Mouse (Mus musculus) left cerebral cortex, adult 2 months (tissue): ENCODE measurements around the gene Pbld1. TPM values are rescaled to one million over a fixed set of nuclear protein-coding genes. Genes with fewer than 3 reads are reported as not detected.
A peak's percentile ranks its signal among the peaks of the same experiment; 100 is the strongest.

ENCODE experiments used
- DNase-seq, 2 experiments: peaks; one replicate each; pipeline ENCODE4 v3.0.0; 2021 to 2022; ENCODE audit warnings: low spot score in 2 of 2, mixed read lengths in 1 of 2; ENCODE audit errors: extremely low spot score in 1 of 2
- H3K27ac ChIP-seq: fragments of 200-600 bp; 2 replicates; pipeline ENCODE4 v1.8.1; 2022
- H3K4me3 ChIP-seq: fragments of 200-600 bp; 2 replicates; pipeline ENCODE4 v1.8.1; 2022
- CTCF ChIP-seq: fragments of 200-600 bp; IDR thresholded peaks from 2 replicates; pipeline ENCODE4 v1.8.1; 2022; ENCODE audit warnings: antibody characterized with exemption, mild to moderate bottlenecking, moderate library complexity
- intact Hi-C: fragments of 180-260 bp; cut with DNase I; formaldehyde crosslinking; loops from one replicate; pipeline ENCODE4 v1.15.1; 2025
- total RNA-seq, 2 experiments: library from RNA; stranded (reverse); gene quantifications; 2 replicates each; pipeline ENCODE4 v1.2.3; 2021

Pbld1 gene
- total RNA-seq, 2 experiments from 2014 or later: 0.23 to 0.66 TPM

- DNase-seq: no peak
- H3K4me3 ChIP-seq: peak overlapping the region; percentile 85
- no peak for TF ChIP-seq CTCF
- intact Hi-C loops: loop anchor here (10.0 kb wide), 3 partner anchors 90 to 360 kb away; partner anchors contain the start of genes Dnajc12, Herc4 and Sirt1
- peak overlapping the region; percentile 100 for H3K27ac ChIP-seq
Observed at GRCm38 (mm10) chr10:63025016-63025415, 34.9 kb upstream of the Pbld1 start.

- DNase-seq: no peak
- Histone ChIP-seq H3K4me3 (no peak overlapping the region), H3K27ac (peak overlapping the region; percentile 50; the same call in 1 of the 2 replicates)
- TF ChIP-seq CTCF: no peak
- intact Hi-C loops: loop anchor here (10.0 kb wide), 3 partner anchors 89 to 359 kb away; partner anchors contain the start of genes Dnajc12, Herc4 and Sirt1
Observed at GRCm38 (mm10) chr10:63025491-63026011, 34.4 kb upstream of the Pbld1 start.

DNA sequence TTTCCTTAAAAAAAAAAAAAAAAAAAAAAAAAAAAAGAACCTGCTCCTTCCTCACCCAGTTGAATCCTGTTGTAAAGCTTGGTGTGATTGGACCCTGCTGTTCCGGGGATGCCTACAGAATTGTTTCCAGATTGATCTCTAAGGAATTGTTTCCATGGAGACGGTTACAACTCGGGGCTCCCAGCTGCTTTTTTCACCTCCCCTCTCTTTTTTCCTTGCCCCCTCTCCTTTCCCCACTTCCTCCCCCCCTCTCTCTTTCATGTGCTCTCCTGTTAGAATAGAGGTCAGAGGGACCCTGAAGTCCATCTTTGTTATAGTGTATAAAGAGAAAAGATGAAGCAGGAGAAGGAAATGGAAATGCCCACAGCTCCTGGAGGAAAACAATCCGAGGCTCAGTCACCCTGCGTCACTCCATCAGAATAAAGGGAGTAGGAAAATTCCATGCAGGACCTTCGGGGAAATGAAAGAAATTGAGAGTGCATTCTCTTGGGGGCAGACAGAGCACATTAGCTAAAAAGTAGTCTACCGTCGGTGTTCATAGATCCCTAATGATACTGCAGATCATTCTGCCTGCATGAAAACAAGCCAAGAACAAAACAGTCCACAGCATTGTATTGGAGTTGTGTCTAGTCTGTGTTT is 33.7 kb upstream of the Pbld1 start:
- peak overlapping the region; percentile 50 for H3K27ac ChIP-seq
- TF ChIP-seq CTCF: no peak
- intact Hi-C loops: loop anchor here (10.0 kb wide), 3 partner anchors 89 to 359 kb away; partner anchors contain the start of genes Dnajc12, Herc4 and Sirt1
- H3K4me3 ChIP-seq: no peak overlapping the region
- no peak for DNase-seq

DNA sequence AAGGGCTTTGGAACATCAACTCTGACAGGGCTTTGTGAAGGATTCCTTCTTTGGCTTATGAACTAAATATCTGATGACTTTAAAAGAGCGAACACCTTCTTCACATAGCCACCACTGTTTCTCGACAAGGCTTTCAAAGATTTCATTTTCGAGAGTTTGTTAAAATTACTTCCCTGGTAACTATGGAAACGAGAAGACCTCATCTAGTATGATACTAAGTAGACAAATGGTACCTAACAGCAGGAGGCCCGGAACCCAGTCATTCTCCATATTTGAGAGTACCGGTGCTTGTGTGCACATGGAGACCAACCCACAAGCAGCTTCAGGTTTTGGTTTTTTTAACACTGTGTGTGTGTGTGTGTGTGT is 33.2 kb upstream of the Pbld1 start:
- DNase-seq: no peak
- intact Hi-C loops: loop anchor here (10.0 kb wide), 3 partner anchors 88 to 358 kb away; partner anchors contain the start of genes Dnajc12, Herc4 and Sirt1
- Histone ChIP-seq H3K4me3 (no peak overlapping the region), H3K27ac (peak overlapping the region; percentile 50; the same call in 1 of the 2 replicates)
- TF ChIP-seq CTCF: no peak

DNA sequence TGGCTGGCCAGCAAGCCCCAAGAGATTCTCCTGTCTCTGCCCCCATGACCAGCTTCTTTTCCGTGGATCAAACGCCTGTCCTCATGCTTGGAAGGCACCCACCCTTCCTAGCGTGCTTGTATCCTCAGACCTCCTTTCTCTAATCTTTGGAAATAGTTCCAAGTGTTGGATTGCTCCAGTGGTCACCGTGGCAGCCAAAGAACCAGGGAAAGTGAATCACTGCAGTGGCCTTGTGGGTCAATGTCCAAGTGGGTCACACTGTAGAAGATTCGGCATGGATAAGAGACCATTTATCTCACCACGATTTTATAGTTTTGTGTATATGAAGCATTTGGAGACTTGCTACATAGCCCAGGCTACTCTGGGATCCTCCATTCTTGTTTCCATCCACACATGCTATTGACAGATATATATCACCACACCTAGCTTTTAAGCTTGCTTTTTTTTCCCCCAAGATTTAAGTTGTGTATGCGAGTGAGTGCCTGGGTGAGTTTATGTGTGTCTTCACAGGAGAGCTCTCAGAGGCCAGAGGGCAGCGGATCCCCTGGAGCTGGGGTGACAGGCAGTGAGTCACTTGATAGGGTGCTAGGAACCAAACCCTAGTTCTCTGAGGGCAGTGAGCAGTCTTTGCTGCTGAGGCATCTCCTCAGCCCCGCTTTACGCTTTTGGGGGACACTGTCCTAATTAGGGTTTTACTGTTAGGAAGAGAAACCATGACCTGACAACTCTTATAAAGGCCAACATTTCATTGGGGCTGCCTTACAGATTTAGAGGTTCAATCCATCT is 32.4 kb upstream of the Pbld1 start:
- intact Hi-C loops: loop anchor here (10.0 kb wide), 3 partner anchors 87 to 357 kb away; partner anchors contain the start of genes Dnajc12, Herc4 and Sirt1
- Histone ChIP-seq H3K4me3 (no peak overlapping the region), H3K27ac (no peak overlapping the region)
- DNase-seq: no peak
- TF ChIP-seq CTCF: no peak

- DNase-seq: no peak
- H3K4me3 ChIP-seq: no peak overlapping the region
- H3K27ac ChIP-seq: no peak overlapping the region
- TF ChIP-seq CTCF: no peak
- intact Hi-C loops: loop anchor here (10.0 kb wide), 3 partner anchors 86 to 356 kb away; partner anchors contain the start of genes Dnajc12, Herc4 and Sirt1
Observed at GRCm38 (mm10) chr10:63028396-63028795, 31.6 kb upstream of the Pbld1 start.

- intact Hi-C loops: no loop called here
- DNase-seq: no peak
- Histone ChIP-seq H3K4me3 (no peak overlapping the region), H3K27ac (no peak overlapping the region)
- no peak for TF ChIP-seq CTCF
Observed at GRCm38 (mm10) chr10:63032267-63032666, 27.7 kb upstream of the Pbld1 start.

DNA sequence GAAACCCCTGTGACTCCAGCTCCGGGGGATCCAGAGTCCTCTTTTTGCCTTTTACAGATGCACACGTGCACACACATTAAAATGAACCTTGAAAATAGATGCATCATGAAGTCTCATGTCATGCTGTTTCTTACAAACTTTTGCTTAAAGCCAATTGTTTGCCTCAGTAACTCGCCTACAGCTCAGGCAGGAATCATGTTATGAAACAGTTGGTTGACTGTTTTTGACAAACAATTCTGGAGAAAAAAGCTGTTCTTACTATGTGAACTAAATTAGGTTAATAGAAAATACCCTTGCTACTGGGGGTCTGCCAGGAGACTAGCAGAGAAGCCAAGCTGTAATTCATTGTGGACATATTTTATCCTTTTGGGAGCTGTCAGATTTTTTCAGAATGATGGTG is 27.0 kb upstream of the Pbld1 start:
- H3K4me3 ChIP-seq: no peak overlapping the region
- TF ChIP-seq CTCF: no peak
- intact Hi-C loops: no loop called here
- H3K27ac ChIP-seq: no peak overlapping the region
- DNase-seq: no peak

- Histone ChIP-seq H3K27ac (no peak overlapping the region), H3K4me3 (no peak overlapping the region)
- no peak for TF ChIP-seq CTCF
- intact Hi-C loops: no loop called here
- no peak for DNase-seq
Observed at GRCm38 (mm10) chr10:63038571-63039320, 21.2 kb upstream of the Pbld1 start.

DNA sequence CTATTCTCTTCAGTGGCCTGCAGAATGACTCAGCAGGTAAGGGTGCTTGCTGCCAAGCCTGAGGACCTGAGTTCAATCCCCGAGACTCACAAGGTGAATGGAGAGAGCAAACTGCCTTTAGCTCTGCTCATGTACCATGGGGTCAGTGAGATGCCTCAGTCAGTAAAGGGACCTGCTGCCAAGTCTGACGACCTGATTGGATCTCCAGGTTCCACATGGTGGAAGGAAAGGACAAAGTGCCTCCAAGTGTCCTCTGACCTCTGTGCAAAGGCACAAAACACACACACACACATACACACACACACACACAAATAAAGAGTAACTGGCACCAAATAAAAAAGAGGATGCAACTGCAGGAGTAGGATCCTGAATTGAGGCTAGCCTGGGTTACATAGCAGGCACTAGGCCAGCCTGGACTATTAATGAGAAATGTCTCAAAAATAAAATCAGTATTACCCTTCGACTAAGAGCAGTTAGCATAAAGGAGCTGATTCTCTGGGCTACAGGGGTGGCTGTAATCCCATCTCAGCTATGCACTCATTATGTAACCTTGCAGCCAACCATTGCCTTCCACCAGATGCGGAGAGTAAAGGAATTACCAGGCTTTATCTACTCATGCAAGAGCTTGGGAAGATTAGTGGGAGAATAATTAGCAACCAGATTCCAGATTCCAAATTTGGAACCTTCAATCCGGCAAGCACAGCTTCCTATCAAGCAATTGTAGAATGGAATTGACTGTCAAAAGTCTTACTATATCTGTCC is 19.9 kb upstream of the Pbld1 start:
- intact Hi-C loops: no loop called here
- no peak for DNase-seq
- no peak for TF ChIP-seq CTCF
- H3K4me3 ChIP-seq: no peak overlapping the region
- H3K27ac ChIP-seq: no peak overlapping the region

DNA sequence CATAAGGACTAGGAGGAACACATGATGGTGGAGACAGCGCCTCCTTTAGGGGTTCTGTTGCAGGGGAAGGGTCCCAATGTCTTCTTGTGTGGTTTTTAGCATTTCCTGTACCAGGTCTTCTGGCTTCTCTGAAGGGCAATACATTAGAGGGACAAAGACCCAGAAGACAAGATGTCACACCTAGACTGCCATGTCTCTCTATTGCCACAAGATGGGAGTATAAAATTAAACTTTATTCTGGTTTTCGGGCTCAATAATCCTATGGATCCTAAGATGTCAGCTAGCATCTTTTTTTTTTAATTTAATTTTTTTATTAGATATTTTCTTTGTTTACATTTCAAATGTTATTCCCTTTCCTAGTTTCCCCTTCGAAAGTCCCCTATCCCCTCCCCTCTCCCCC is 16.8 kb upstream of the Pbld1 start:
- H3K4me3 ChIP-seq: no peak overlapping the region
- DNase-seq: no peak
- intact Hi-C loops: no loop called here
- H3K27ac ChIP-seq: no peak overlapping the region
- peak; percentile 52 for TF ChIP-seq CTCF
